Mouse (Mus musculus) CH12.LX (cell line): ENCODE measurements around the gene Olfr1175-ps. TPM values are rescaled to one million over a fixed set of nuclear protein-coding genes. Genes with fewer than 3 reads are reported as not detected.
A peak's percentile ranks its signal among the peaks of the same experiment; 100 is the strongest.

Source experiments
- DNase-seq: peaks from one replicate; pipeline ENCODE4 v3.0.0-alpha.2; 2013; ENCODE audit errors: extremely low read depth
- H3K27ac ChIP-seq: 2 replicates; pipeline ENCODE4 v1.5.1; 2012; ENCODE audit warnings: low read depth, mild to moderate bottlenecking, control low read depth, moderate library complexity; ENCODE audit not compliant: insufficient read depth
- H3K27me3 ChIP-seq: replicated peaks from 2 replicates; pipeline ENCODE3; 2012; ENCODE audit warnings: inconsistent platforms
- H3K36me3 ChIP-seq, 2 experiments: replicated peaks in 1 of 2; 2 replicates each; pipeline versions ENCODE3 to v1.6.1; 2012; ENCODE audit warnings: inconsistent platforms in 1 of 2, low read length in 1 of 2, mild to moderate bottlenecking in 1 of 2, mixed read lengths in 1 of 2, moderate library complexity in 1 of 2; ENCODE audit not compliant: control insufficient read depth in 1 of 2, insufficient read depth in 1 of 2
- H3K4me1 ChIP-seq, 2 experiments: 2 replicates each; pipeline ENCODE4 v1.6.1; 2012; ENCODE audit warnings: inconsistent platforms in 1 of 2, moderate library complexity in 1 of 2; ENCODE audit not compliant: insufficient read depth in 2 of 2, control insufficient read depth in 1 of 2
- H3K4me2 ChIP-seq: 2 replicates; pipeline ENCODE4 v1.6.1; 2012; ENCODE audit warnings: low read depth, mild to moderate bottlenecking, control low read depth; ENCODE audit not compliant: poor library complexity, insufficient read depth, severe bottlenecking
- H3K4me3 ChIP-seq, 3 experiments: fragments of 150-350 bp in 1 of 3; sonication (generic) in 1 of 3; replicated peaks in 1 of 3; 2 replicates each; pipeline versions ENCODE3 to v1.5.1; 2011 to 2012; ENCODE audit warnings: low read depth in 2 of 3, low read length in 2 of 3, mild to moderate bottlenecking in 2 of 3, moderate library complexity in 2 of 3, control low read depth in 1 of 3, improper control_type of control experiment in 1 of 3, inconsistent platforms in 1 of 3, mixed read lengths in 1 of 3; ENCODE audit not compliant: poor library complexity in 1 of 3
- H3K79me2 ChIP-seq: replicated peaks from 2 replicates; pipeline ENCODE4 v1.6.1; 2012; ENCODE audit warnings: mild to moderate bottlenecking, moderate library complexity; ENCODE audit not compliant: control insufficient read depth, poor library complexity, insufficient read depth, severe bottlenecking; ENCODE audit errors: extremely low read depth
- H3K9ac ChIP-seq: 2 replicates; pipeline ENCODE4 v1.6.1; 2012; ENCODE audit warnings: low read depth, mild to moderate bottlenecking, control low read depth, moderate library complexity; ENCODE audit not compliant: insufficient read depth
- H3K9me3 ChIP-seq: replicated peaks from 2 replicates; pipeline ENCODE3; 2012; ENCODE audit warnings: low read length, inconsistent platforms, mixed read lengths
- CHD2 ChIP-seq: IDR thresholded peaks from 2 replicates; pipeline ENCODE4 v1.6.1; 2011; ENCODE audit warnings: low read length, improper control_type of control experiment
- CTCF ChIP-seq, 2 experiments: IDR thresholded peaks in 1 of 2; conservative IDR thresholded peaks in 1 of 2; 2 replicates each; pipeline ENCODE4 v1.5.1; 2011 to 2012; ENCODE audit warnings: low read depth in 2 of 2, low read length in 2 of 2, improper control_type of control experiment in 1 of 2, inconsistent platforms in 1 of 2, mild to moderate bottlenecking in 1 of 2, moderate library complexity in 1 of 2
- ETS1 ChIP-seq: conservative IDR thresholded peaks from 2 replicates; pipeline ENCODE4 v1.6.1; 2012; ENCODE audit warnings: low read depth, mild to moderate bottlenecking, inconsistent platforms, low read length, improper control_type of control experiment, moderate library complexity
- GABPA ChIP-seq: IDR thresholded peaks from 2 replicates; pipeline ENCODE4 v1.6.1; 2012; ENCODE audit warnings: low read depth, low read length, improper control_type of control experiment, inconsistent platforms; ENCODE audit not compliant: insufficient replicate concordance
- HCFC1 ChIP-seq: IDR thresholded peaks from 2 replicates; pipeline ENCODE4 v1.6.1; 2012; ENCODE audit warnings: low read depth, mild to moderate bottlenecking, inconsistent platforms, low read length, improper control_type of control experiment
- JUND ChIP-seq: conservative IDR thresholded peaks from 2 replicates; pipeline ENCODE4 v1.6.1; 2011; ENCODE audit warnings: low read depth, low read length, improper control_type of control experiment
- MAZ ChIP-seq: IDR thresholded peaks from 2 replicates; pipeline ENCODE4 v1.6.1; 2012; ENCODE audit warnings: low read depth, mild to moderate bottlenecking, inconsistent platforms, low read length, improper control_type of control experiment, moderate library complexity
- MEF2A ChIP-seq: IDR thresholded peaks from 2 replicates; pipeline ENCODE4 v1.6.1; 2014; ENCODE audit warnings: low read depth, mild to moderate bottlenecking, inconsistent platforms, low read length, improper control_type of control experiment, borderline replicate concordance
- MXI1 ChIP-seq: IDR thresholded peaks from 2 replicates; pipeline ENCODE4 v1.6.1; 2011; ENCODE audit warnings: mild to moderate bottlenecking, low read depth, low read length, improper control_type of control experiment
- NELFE ChIP-seq: IDR thresholded peaks from 2 replicates; pipeline ENCODE4 v1.6.1; 2011; ENCODE audit warnings: low read depth, low read length, improper control_type of control experiment
- POLR2A ChIP-seq: IDR thresholded peaks from 2 replicates; pipeline ENCODE4 v1.6.1; 2011; ENCODE audit warnings: low read depth, mild to moderate bottlenecking, improper control_type of control experiment, low read length
- POLR2AphosphoS2 ChIP-seq: IDR thresholded peaks from 2 replicates; pipeline ENCODE4 v1.6.1; 2011; ENCODE audit warnings: low read depth, low read length, improper control_type of control experiment
- RAD21 ChIP-seq: IDR thresholded peaks from 2 replicates; pipeline ENCODE4 v1.6.1; 2011; ENCODE audit warnings: low read depth, mild to moderate bottlenecking, low read length, improper control_type of control experiment, moderate library complexity
- SMC3 ChIP-seq: IDR thresholded peaks from 2 replicates; pipeline ENCODE4 v1.6.1; 2011; ENCODE audit warnings: low read depth, low read length, improper control_type of control experiment
- TCF12 ChIP-seq: IDR thresholded peaks from 2 replicates; pipeline ENCODE4 v1.6.1; 2014; ENCODE audit warnings: low read depth, mild to moderate bottlenecking, inconsistent platforms, low read length, improper control_type of control experiment
- USF2 ChIP-seq: conservative IDR thresholded peaks from 2 replicates; pipeline ENCODE4 v1.6.1; 2011; ENCODE audit warnings: low read depth, low read length, improper control_type of control experiment
- ZC3H11A ChIP-seq: IDR thresholded peaks from 2 replicates; pipeline ENCODE4 v1.6.1; 2012; ENCODE audit warnings: low read depth, mild to moderate bottlenecking, inconsistent platforms, low read length, improper control_type of control experiment
- dilution Hi-C: fragments of 300-500 bp; cut with MboI; formaldehyde crosslinking; loops from 2 replicates; pipeline ENCODE4 v1.14.3; 2020; ENCODE audit warnings: low sequenced_read_pairs; ENCODE audit not compliant: extremely low pct_unique_long_range_greater_than_20kb, extremely low pct_ligation_motif_present
- in situ Hi-C: fragments of 300-500 bp; cut with MboI; formaldehyde crosslinking; loops from 3 replicates; pipeline ENCODE4 v1.14.3; 2019; ENCODE audit warnings: low sequenced_read_pairs, low pct_ligation_motif_present, low pct_unique_long_range_greater_than_20kb, mixed read lengths
- polyA plus RNA-seq: library from polyadenylated mRNA; unstranded; fragments of >175 nt; gene quantifications from 2 replicates; pipeline ENCODE4 v1.2.1, GENCODE M21; 2012; ENCODE audit warnings: low read depth; ENCODE audit not compliant: insufficient read length
- total RNA-seq, 2 experiments: library from RNA; depleted of rRNA; stranded (reverse); fragments of 300-350 nt in 1 of 2; fragments of >200 nt in 1 of 2; gene quantifications; 2 replicates each; pipeline ENCODE4 v1.2.3; 2012 to 2014

Gene Olfr1175-ps
- total RNA-seq (2012; rRNA removed) (not detected in 2 replicates), total RNA-seq (2014; rRNA removed) (not detected in 2 replicates), polyA plus RNA-seq (not detected in 2 replicates)

DNA sequence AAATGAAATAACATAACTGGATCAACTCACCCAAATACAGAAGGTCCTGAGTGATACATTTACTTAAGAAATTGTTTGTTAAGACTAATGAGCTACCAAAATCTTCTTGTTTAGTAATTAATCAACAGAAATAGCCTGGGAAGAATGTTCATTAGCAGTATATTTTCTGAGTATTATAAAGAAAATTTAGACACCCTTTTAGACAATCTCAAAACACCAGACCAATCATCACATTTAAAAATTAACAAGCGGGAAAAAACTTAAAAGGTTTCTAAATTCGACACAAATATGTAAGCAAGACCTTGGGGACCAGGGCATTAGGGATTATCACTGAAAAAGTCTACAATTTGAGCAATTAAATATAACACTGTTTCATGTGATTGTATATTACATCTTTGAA, at the start of gene Olfr1175-ps:
Gene Olfr1175-ps, minus strand, starts transcription at position 101 of the 400 bp plus-strand sequence.
- Histone ChIP-seq H3K9ac (no peak within 1 kb of the TSS), H3K27me3 (no peaks in the 10 kb centered on the region), H3K9me3 (peaks cover 13% of the 10 kb centered on the region), H3K79me2 (no peaks in the 10 kb centered on the region), H3K4me2 (no peak within 1 kb of the TSS), H3K36me3 (no peaks in the 10 kb centered on the region), H3K4me3 (no peak within 1 kb of the TSS), H3K4me1 (no peaks in the 10 kb centered on the region), H3K27ac (no peak within 1 kb of the TSS)
- TF ChIP-seq MXI1 (no peak), ZC3H11A (no peak), POLR2AphosphoS2 (no peak), TCF12 (no peak), RAD21 (no peak), POLR2A (no peak), ETS1 (no peak), CHD2 (no peak), HCFC1 (no peak), SMC3 (no peak), MAZ (no peak), JUND (no peak)
- no peak for DNase-seq
- in situ Hi-C loops (no loop called here), dilution Hi-C loops (no loop called here)

DNA sequence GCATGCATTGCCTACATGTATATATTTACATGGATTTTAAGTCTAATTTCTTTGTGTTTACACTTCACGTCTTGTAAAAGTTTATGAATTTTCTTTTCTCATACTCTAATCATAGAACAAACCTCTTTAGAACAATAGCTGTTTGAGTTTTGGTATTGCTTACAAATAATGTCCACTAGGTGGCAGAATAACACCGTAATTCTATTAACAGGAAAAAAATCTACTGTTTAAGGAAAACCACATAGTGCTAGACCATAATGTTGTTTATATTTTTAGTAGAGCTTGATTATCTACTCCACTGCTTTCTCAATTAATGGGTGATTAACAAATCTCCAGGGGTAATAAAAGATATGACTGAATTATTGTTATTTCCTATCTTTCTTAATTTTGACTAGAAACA, 29.3 kb upstream of the Olfr1175-ps start:
- no peaks in the 10 kb centered on the region for H3K79me2 ChIP-seq
- H3K27me3 ChIP-seq = no peaks in the 10 kb centered on the region
- TF ChIP-seq USF2 (no peak), CTCF (conservative IDR thresholded peaks at IDR 0.05 in 1 of 2, IDR thresholded peaks at IDR 0.05 in 1 of 2; ENCODE audit: low read depth in 2 of 2, low read length in 2 of 2) (peak in 1 of 2 experiments; percentile 58; a peak in 2 of 4 replicates), SMC3 (peak; percentile 53), GABPA (no peak), NELFE (no peak), RAD21 (peak; percentile 78), MEF2A (no peak)
- no peaks in the 10 kb centered on the region for H3K4me1 ChIP-seq
- DNase-seq = peak; percentile 10
- no peak overlapping the region for H3K9ac ChIP-seq
- H3K36me3 ChIP-seq = no peaks in the 10 kb centered on the region
- dilution Hi-C loops = no loop called here
- no peak overlapping the region for H3K4me3 ChIP-seq
- peaks cover 4% of the 10 kb centered on the region for H3K9me3 ChIP-seq
- no peak overlapping the region for H3K27ac ChIP-seq
- in situ Hi-C loops = no loop called here
- H3K4me2 ChIP-seq = no peak overlapping the region
